Mouse (Mus musculus): ENCODE results near the gene Calhm6. TPM values are rescaled to one million over a fixed set of nuclear protein-coding genes. Genes with fewer than 3 reads are reported as not detected.

The Calhm6 gene
- polyA plus RNA-seq, 1 experiment from 2014 or later, result 0.75 TPM

DNA sequence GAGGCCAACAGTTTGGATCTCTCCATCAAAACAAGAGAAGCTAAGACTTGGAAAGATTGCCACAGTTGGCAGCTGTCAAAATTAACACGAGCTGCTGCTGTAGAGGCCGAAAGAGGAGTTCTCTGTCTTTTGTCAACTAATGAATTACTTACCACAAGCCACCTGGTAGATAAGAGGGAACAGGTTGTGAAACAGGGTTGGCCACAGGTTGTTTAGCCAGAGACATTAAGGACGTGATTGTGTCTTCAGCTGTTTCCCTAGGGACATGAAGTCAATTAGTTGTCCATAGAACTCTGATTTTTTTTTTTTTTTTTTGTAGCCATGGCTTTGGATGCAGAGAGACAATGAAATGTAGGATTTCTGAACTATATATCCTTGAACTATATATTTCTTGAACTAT is 10.7 kb downstream of the Calhm6 start:
- Histone ChIP-seq H3K9me3 (ENCODE audit: control insufficient read depth, low read length) (no peaks in the 10 kb centered on the region), H3K9ac (replicated peaks; ENCODE audit: low read depth, low read length) (no peak overlapping the region), H3K27ac (ENCODE audit: low read depth, low read length) (no peak overlapping the region), H3K36me3 (ENCODE audit: control insufficient read depth, insufficient read depth, low read length) (no peaks in the 10 kb centered on the region), H3K4me1 (ENCODE audit: control insufficient read depth, insufficient read depth, low read length) (no peaks in the 10 kb centered on the region), H3K27me3 (ENCODE audit: control insufficient read depth, insufficient read depth, low read length) (no peaks in the 10 kb centered on the region), H3K4me2 (ENCODE audit: low read depth, low read length) (no peak overlapping the region), H3K4me3 (ENCODE audit: low read depth, low read length) (no peak overlapping the region)
- ATAC-seq (ENCODE audit: low read depth), result no peak
- 62% methylated on average over 3 of the region's 3 CpGs for WGBS

DNA sequence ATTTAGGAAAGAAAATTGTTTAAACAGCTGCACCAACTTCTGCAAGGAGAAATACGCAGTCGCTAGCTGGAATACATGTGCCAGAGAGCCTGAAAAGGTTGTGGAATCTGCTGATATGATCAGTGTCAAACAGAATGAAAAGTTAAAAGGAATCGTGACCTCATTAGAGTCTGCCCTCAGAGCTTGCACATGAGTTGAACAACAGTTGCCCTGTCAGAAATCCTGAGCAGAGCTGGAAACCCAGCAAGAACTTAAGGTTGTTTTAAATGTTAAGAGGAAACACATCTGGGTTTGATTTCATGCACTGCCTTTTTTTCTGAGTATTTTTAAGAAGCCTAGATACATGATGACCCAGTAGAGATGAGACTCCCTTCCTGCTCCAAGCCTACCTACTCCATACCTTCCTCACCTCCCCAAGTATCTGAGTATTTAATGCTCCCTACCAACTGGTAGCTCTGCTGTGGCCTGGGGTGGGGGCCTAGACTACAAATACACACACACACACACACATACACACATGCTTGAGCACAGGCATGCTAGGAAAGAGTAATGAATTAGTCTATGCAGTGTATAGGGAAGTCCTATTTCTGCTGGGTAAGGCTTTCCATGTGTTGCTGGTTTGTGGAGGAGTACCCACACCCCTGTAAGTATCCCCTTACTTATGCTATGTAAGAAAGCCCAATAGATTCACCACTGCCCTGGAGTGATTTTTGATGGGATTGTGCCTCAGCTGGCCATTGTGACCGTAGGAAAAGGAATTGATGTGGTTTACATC is 15.6 kb downstream of the Calhm6 start:
- Histone ChIP-seq H3K4me3 (ENCODE audit: low read depth, low read length) (no peak overlapping the region), H3K4me1 (ENCODE audit: control insufficient read depth, insufficient read depth, low read length) (no peaks in the 10 kb centered on the region), H3K36me3 (ENCODE audit: control insufficient read depth, insufficient read depth, low read length) (no peaks in the 10 kb centered on the region), H3K27me3 (ENCODE audit: control insufficient read depth, insufficient read depth, low read length) (no peaks in the 10 kb centered on the region), H3K9ac (replicated peaks; ENCODE audit: low read depth, low read length) (no peak overlapping the region), H3K9me3 (ENCODE audit: control insufficient read depth, low read length) (no peaks in the 10 kb centered on the region), H3K27ac (ENCODE audit: low read depth, low read length) (no peak overlapping the region), H3K4me2 (ENCODE audit: low read depth, low read length) (no peak overlapping the region)
- 83% methylated on average over 4 of the region's 4 CpGs for WGBS
- no peak for ATAC-seq (ENCODE audit: low read depth)

DNA sequence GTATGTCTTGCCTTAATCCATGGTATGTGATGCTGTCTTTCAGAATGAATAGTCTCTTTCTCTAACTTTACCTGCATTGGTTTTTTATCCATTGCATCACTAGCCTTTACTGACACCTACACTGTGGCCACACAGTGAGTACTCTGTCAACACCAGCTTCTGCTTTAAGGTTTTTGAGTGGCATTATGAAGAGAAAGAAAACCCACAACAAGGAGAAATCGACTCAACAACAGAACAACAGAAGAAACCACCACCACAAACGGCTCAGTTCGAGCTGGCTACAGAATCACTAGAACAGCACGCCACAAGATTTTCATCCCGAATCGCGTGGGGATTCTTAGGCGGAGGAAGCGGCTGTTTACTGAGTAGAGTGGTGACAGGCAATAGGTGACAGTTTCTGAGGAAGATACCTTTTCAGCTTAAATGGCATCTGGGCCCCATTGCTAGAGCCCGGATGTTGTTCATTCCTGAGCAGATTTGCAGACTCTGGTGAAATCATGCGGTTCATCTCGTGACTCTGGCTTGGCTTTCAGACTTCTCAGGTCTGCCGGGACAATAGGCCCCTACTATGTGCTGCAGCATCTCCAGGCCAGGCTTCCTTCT is 16.8 kb downstream of the Calhm6 start:
- H3K9ac ChIP-seq (replicated peaks; ENCODE audit: low read depth, low read length), result no peak overlapping the region
- 92% methylated on average over 13 of the region's 13 CpGs for WGBS

DNA sequence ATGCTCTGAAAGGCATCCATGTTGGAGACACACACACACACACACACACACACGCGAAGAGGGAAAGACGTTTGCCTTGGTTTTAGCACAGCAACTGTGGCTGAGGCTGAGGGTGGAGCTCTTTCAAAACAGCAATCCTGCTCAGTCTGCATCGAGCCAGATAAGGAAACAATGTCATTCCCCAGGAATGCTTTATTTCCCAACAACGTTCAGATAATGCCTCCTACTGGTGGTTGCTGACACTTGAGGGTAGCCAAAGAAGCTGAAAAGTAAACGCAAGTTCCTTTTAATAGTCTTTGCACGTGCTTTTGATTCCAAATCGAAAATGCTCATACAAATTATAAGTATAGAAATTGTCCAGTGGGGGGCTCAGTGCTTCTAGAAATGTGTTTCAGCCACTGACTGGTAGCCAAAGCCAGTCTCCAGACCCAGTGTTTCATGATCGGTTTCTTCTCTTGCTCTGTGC is 31.3 kb downstream of the Calhm6 start, which contains the start of gene Calhm5:
TSS of gene Calhm5 (minus strand) at position 102 of the 466 bp plus-strand sequence.
- Histone ChIP-seq H3K27me3 (ENCODE audit: control insufficient read depth, insufficient read depth, low read length) (no peaks in the 10 kb centered on the region), H3K4me1 (ENCODE audit: control insufficient read depth, insufficient read depth, low read length) (no peaks in the 10 kb centered on the region), H3K4me3 (ENCODE audit: low read depth, low read length) (peak within 1 kb of the TSS; percentile 10; the same call in 1 of the 2 replicates), H3K4me2 (ENCODE audit: low read depth, low read length) (peak within 1 kb of the TSS; percentile 38), H3K9me3 (ENCODE audit: control insufficient read depth, low read length) (no peaks in the 10 kb centered on the region), H3K36me3 (ENCODE audit: control insufficient read depth, insufficient read depth, low read length) (no peaks in the 10 kb centered on the region), H3K27ac (ENCODE audit: low read depth, low read length) (no peak within 1 kb of the TSS), H3K9ac (replicated peaks; ENCODE audit: low read depth, low read length) (peak within 1 kb of the TSS; percentile 29; the same call in 1 of the 2 replicates)
- WGBS, result 23% methylated on average over 9 of the region's 9 CpGs
- ATAC-seq (ENCODE audit: low read depth), result peak; percentile 76

More for the DNA sequence above, 16.8 kb downstream of the Calhm6 start:
- H3K4me2 ChIP-seq (ENCODE audit: low read depth, low read length), result no peak overlapping the region
- ATAC-seq (ENCODE audit: low read depth), result no peak
- no peaks in the 10 kb centered on the region for H3K36me3 ChIP-seq (ENCODE audit: control insufficient read depth, insufficient read depth, low read length)
- no peaks in the 10 kb centered on the region for H3K27me3 ChIP-seq (ENCODE audit: control insufficient read depth, insufficient read depth, low read length)
- H3K4me3 ChIP-seq (ENCODE audit: low read depth, low read length), result no peak overlapping the region
- no peak overlapping the region for H3K27ac ChIP-seq (ENCODE audit: low read depth, low read length)
- no peaks in the 10 kb centered on the region for H3K4me1 ChIP-seq (ENCODE audit: control insufficient read depth, insufficient read depth, low read length)
- H3K9me3 ChIP-seq (ENCODE audit: control insufficient read depth, low read length), result no peaks in the 10 kb centered on the region

DNA sequence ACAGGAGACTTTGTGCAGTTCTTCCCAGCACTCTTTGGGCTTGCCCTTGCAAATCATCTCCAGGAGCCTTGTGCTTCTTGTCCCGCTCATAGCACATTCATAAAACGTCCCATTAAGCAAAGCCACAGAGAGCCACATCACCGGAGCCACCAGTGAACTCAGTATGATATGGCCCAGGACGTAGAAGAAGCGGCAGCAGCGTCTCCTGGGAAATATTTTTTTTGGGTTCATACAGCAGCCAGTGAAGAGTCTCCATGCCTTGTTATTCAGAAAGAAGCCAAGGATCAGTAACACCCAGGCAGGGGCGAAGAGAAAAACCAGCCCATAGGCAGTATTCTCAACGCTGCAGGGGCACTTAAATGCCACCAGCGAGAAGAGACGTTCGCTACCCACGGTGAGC is 31.8 kb downstream of the Calhm6 start:
- WGBS, result 54% methylated on average over 12 of the region's 12 CpGs
- Histone ChIP-seq H3K9ac (replicated peaks; ENCODE audit: low read depth, low read length) (peak overlapping the region; percentile 29; the same call in 1 of the 2 replicates), H3K4me2 (ENCODE audit: low read depth, low read length) (peak overlapping the region; percentile 38), H3K4me1 (ENCODE audit: control insufficient read depth, insufficient read depth, low read length) (no peaks in the 10 kb centered on the region), H3K9me3 (ENCODE audit: control insufficient read depth, low read length) (no peaks in the 10 kb centered on the region), H3K4me3 (ENCODE audit: low read depth, low read length) (peak overlapping the region; percentile 10; the same call in 1 of the 2 replicates), H3K27ac (ENCODE audit: low read depth, low read length) (no peak overlapping the region), H3K36me3 (ENCODE audit: control insufficient read depth, insufficient read depth, low read length) (no peaks in the 10 kb centered on the region), H3K27me3 (ENCODE audit: control insufficient read depth, insufficient read depth, low read length) (no peaks in the 10 kb centered on the region)
- ATAC-seq (ENCODE audit: low read depth), result peak; percentile 31

DNA sequence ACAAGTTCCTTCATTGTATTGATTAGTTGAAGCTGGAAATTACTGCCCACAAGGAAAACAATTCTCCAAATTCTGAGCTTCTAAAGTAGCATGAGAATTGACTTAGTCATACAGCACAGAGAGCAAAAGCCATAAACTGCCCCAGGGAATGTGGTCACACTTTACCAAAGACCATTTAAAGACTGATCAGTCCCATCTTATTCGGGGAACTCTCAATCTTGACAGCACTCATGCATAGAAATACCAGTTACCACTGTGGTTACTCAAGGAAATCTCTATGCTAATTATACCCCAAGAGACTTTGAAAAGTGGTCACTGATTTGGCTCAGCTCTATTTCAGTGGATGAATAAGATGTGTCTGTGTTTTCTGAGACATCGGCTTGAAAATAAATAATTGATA is 32.6 kb downstream of the Calhm6 start:
- Histone ChIP-seq H3K4me1 (ENCODE audit: control insufficient read depth, insufficient read depth, low read length) (no peaks in the 10 kb centered on the region), H3K4me2 (ENCODE audit: low read depth, low read length) (no peak overlapping the region), H3K4me3 (ENCODE audit: low read depth, low read length) (no peak overlapping the region), H3K36me3 (ENCODE audit: control insufficient read depth, insufficient read depth, low read length) (no peaks in the 10 kb centered on the region), H3K27me3 (ENCODE audit: control insufficient read depth, insufficient read depth, low read length) (no peaks in the 10 kb centered on the region), H3K9ac (replicated peaks; ENCODE audit: low read depth, low read length) (no peak overlapping the region), H3K9me3 (ENCODE audit: control insufficient read depth, low read length) (no peaks in the 10 kb centered on the region), H3K27ac (ENCODE audit: low read depth, low read length) (no peak overlapping the region)
- ATAC-seq (ENCODE audit: low read depth), result no peak
- WGBS, result 62% methylated on average over 2 of the region's 2 CpGs

DNA sequence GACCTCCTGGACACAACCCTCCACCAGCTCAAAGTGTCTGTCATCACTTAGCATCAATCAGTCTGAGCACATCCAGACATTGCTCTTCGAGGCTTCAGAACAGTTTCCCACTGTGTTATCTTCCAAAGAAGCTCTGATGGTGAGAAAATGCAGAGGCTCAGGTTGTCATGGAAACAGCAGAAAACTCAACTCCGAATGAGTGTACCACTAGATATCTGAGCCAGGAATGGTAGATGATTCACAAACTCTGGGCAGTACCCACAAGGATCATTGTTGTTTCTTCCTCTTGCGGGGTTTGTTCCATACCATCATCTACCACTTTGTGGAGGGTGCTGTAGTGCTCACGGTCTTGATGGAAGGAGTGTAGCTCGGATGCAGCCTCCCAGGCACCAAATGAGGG is 35.9 kb downstream of the Calhm6 start:
- Histone ChIP-seq H3K4me3 (ENCODE audit: low read depth, low read length) (no peak overlapping the region), H3K27ac (ENCODE audit: low read depth, low read length) (no peak overlapping the region), H3K9ac (replicated peaks; ENCODE audit: low read depth, low read length) (no peak overlapping the region), H3K9me3 (ENCODE audit: control insufficient read depth, low read length) (no peaks in the 10 kb centered on the region), H3K27me3 (ENCODE audit: control insufficient read depth, insufficient read depth, low read length) (no peaks in the 10 kb centered on the region), H3K4me2 (ENCODE audit: low read depth, low read length) (no peak overlapping the region), H3K36me3 (ENCODE audit: control insufficient read depth, insufficient read depth, low read length) (no peaks in the 10 kb centered on the region), H3K4me1 (ENCODE audit: control insufficient read depth, insufficient read depth, low read length) (no peaks in the 10 kb centered on the region)
- 81% methylated on average over 5 of the region's 5 CpGs for WGBS
- ATAC-seq (ENCODE audit: low read depth), result no peak

DNA sequence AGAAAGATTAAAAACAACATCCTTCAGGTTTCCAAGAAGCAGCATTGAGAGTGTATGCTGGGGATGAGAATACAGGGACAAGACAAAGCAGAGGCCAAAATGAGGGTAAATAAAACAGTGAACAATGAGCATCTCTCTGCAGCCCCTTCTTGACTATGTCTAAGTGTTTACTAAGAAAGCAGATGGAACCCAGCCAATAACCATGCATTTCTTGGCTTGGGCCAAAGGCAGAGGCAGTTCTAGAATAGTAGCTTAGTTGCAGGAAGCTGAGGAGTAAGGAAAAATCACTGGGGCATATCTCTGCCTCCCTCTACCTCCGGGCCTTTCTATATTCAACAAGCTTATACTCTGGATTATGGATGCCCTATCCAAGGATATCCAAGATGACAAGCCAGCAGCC is 37.3 kb downstream of the Calhm6 start:
- H3K36me3 ChIP-seq (ENCODE audit: control insufficient read depth, insufficient read depth, low read length), result no peaks in the 10 kb centered on the region

DNA sequence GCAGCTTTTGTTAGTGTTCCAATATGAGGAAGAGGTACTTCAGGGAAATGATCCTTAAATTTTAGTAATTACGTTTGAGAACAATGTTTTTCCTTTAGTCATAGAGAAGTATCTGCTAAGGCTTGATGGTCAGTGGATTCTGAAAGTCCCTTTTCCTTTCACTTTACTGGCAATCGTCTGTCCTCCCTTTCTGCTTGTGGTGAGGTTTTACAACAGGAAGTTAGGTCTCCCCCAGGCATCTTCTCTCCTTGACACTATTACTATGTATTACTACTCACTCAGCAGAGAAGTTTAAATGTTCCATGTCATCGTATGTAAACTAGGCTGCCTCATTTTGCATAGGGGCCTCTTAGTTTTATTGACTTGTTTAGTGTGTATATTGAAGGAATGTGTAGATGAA is 38.3 kb downstream of the Calhm6 start:
- Histone ChIP-seq H3K9me3 (ENCODE audit: control insufficient read depth, low read length) (no peaks in the 10 kb centered on the region), H3K27me3 (ENCODE audit: control insufficient read depth, insufficient read depth, low read length) (no peaks in the 10 kb centered on the region), H3K4me3 (ENCODE audit: low read depth, low read length) (no peak overlapping the region), H3K9ac (replicated peaks; ENCODE audit: low read depth, low read length) (no peak overlapping the region), H3K36me3 (ENCODE audit: control insufficient read depth, insufficient read depth, low read length) (no peaks in the 10 kb centered on the region), H3K4me1 (ENCODE audit: control insufficient read depth, insufficient read depth, low read length) (no peaks in the 10 kb centered on the region), H3K4me2 (ENCODE audit: low read depth, low read length) (no peak overlapping the region), H3K27ac (ENCODE audit: low read depth, low read length) (no peak overlapping the region)
- ATAC-seq (ENCODE audit: low read depth), result no peak
- 67% methylated on average over 3 of the region's 3 CpGs for WGBS

More for the DNA sequence above, 37.3 kb downstream of the Calhm6 start:
- no peaks in the 10 kb centered on the region for H3K9me3 ChIP-seq (ENCODE audit: control insufficient read depth, low read length)
- H3K27ac ChIP-seq (ENCODE audit: low read depth, low read length), result no peak overlapping the region
- ATAC-seq (ENCODE audit: low read depth), result no peak
- no peak overlapping the region for H3K4me3 ChIP-seq (ENCODE audit: low read depth, low read length)
- 74% methylated on average over 1 of the region's 1 CpGs for WGBS
- no peak overlapping the region for H3K9ac ChIP-seq (replicated peaks; ENCODE audit: low read depth, low read length)
- H3K4me2 ChIP-seq (ENCODE audit: low read depth, low read length), result no peak overlapping the region
- no peaks in the 10 kb centered on the region for H3K4me1 ChIP-seq (ENCODE audit: control insufficient read depth, insufficient read depth, low read length)
- H3K27me3 ChIP-seq (ENCODE audit: control insufficient read depth, insufficient read depth, low read length), result no peaks in the 10 kb centered on the region

Data from neural tube, embryonic 14.5 days (tissue).